Mouse (Mus musculus) monocyte, adult 5-6 weeks (primary cell): ENCODE data around the gene Gps2. TPM values are rescaled to one million over a fixed set of nuclear protein-coding genes. Genes with fewer than 3 reads are reported as not detected.
"Not testable (repeated sequence)": the region's sequence is repeated elsewhere in the genome, so short reads cannot be mapped to it uniquely, and the experiment has no call there.

Experiments
- ATAC-seq: fragments of 153-309, 156-312 bp; replicated peaks from 2 replicates; pipeline ENCODE4 v1.8.0; 2017; ENCODE audit warnings: mild to moderate bottlenecking; ENCODE audit not compliant: low TSS enrichment, insufficient number of reproducible peaks, severe bottlenecking, poor library complexity, low FRiP score
- total RNA-seq: library from RNA; stranded (forward); fragments of 200-1000, 200-491, 200-594 nt; gene quantifications from 3 replicates; pipeline ENCODE4 v1.2.3, GENCODE M21; 2017

Gene Gps2
- total RNA-seq, 1 experiment from 2014 or later = 110 TPM

DNA sequence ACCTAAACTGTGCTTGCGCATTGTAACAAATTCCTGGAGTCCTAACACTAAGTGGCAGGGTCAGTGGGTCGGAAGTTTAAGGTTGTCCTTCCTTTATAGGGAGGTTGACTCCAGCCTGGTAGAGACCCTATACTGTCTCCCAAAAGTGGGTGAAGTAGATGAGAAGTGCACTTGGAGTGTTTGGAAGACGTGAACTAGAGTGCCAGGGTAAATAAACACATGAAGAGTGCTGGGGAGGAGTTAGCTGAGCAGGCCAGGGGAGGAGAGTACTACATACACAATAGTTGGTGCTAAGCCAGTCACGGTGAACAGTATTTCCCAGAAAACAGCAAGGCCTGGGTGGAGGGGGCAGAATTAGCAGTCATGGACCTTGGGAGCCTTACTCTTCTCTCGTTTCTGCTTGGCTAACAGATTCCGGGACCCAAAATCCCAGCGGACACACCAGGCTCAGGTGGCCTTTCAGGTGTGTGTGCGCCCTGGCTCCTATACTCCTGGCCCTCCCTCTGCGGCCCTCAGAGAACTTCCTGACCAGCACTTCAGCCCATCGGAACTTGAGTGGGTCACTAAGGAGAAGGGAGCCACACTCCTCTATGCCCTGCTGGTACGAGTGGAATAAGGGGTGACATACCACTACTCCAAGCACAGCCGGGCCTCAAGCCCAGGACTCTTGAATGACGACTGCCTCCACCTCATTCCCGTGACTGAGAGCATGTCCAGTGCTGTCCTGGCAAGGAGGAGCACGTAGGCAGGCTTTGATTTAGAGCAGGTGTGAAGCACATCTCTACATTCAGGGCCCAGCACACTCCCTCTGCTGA is 765 bp upstream of the Gps2 start:
- ATAC-seq = no peak

DNA sequence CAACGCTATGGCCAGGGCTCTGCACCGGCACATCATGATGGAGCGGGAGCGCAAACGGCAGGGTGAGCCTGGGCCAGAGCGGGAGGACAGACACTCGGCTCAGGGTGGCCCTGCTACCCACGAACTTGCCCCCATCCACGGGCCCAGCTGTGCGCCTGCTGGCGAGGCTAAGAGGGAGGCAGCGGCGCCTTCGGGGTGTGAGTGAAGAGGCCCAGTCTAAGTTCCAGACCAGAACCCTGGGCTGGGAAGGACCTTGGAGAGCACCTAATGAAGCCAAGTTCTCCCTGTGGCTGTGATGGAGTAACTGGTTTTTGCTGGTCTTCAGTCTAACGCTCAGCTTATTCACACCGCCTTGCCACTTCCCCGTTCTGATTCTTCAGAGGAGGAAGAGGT is 680 bp downstream of the Gps2 start:
- no peak for ATAC-seq

DNA sequence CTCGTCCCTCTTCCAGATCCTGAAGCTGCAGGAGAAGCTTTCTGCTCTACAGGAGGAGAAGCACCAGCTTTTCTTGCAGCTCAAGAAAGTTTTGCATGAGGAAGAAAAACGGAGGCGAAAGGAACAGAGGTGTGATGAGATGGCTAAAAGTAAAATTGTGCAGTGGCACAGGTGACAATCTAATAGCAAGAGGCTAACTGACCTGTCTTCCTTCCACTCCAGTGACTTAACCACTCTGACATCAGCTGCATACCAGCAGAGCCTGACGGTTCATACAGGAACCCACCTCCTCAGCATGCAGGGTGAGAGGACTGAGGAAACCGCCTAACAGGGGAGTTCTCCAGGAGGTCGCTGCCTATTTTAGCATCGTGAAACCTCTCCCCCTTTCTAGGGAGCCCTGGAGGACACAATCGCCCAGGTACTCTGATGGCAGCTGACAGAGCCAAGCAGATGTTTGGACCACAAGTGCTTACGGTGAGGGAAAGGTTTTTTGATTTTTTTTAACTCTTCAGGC is 1.3 kb downstream of the Gps2 start:
- no peak for ATAC-seq

DNA sequence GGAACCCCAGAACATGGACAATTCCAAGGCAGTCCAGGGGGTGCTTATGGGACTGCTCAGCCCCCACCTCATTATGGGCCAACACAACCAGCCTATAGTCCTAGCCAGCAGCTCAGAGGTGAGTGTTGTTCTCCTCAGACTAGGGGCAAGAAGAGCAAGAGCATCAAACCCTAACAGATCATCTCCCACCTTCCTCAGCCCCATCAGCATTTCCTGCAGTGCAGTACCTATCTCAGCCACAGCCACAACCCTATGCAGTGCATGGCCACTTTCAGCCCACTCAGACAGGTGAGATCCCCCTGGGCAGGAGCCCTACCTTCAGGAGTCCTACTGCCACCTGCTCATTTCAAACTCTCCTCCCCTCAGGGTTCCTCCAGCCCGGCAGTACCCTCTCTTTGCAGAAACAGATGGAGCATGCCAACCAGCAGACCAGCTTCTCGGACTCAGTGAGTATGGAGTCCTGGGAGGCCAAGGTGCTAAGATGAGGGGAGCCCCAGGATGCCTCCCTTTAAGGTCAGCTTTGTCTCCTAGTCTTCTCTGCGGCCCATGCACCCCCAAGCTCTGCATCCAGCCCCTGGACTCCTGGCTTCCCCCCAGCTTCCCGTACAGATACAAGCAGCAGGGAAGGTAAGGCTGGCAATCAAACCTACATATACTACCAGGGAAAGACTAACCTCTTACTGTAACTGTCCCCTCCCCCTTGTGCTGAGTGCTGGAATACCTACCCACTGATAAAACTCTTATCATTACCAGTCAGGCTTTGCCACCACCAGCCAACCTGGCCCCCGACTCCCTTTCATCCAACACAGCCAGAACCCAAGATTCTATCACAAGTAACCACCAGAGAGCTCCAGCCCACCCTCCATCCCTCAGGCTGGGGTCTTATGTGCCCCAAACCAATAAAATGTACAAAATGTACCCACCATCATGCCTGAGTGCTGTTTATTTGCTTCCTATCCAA is 2.3 kb downstream of the Gps2 start:
- no peak for ATAC-seq

DNA sequence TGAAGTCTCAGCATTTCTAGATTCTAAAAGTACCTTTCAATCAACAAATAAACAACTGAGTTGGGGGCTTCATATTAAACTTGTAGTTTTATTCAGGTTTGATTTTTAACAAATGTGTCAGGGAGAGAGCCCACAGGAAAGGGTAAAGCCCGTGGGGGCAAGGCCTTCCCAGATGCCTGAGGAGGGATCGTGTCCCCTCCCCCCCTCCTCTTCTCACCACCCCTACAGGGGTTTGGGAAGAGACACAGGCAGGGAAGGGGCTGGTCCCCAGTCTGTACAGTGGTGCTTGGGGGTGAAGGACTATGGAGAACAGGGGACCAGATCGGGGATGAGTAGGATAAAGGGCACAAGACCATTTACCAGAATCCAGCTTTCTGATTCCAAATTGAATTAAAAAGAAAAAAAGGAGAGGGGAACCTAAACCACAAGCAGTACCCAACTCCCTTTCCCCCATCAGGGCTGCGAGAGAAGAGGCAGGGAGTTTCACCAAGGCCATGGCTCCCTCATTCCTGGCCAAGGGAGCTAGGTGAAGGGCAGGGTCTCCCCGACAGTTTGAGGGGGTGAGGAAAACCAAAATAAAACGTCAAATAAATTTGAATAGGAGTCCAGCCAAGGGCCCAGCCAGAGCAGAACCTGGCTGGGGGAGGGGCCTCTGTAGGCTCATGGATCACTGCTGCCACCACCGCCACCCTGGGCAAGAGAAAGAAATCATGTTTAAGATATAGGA is 3.1 kb downstream of the Gps2 start:
- ATAC-seq = not testable (repeated sequence)

DNA sequence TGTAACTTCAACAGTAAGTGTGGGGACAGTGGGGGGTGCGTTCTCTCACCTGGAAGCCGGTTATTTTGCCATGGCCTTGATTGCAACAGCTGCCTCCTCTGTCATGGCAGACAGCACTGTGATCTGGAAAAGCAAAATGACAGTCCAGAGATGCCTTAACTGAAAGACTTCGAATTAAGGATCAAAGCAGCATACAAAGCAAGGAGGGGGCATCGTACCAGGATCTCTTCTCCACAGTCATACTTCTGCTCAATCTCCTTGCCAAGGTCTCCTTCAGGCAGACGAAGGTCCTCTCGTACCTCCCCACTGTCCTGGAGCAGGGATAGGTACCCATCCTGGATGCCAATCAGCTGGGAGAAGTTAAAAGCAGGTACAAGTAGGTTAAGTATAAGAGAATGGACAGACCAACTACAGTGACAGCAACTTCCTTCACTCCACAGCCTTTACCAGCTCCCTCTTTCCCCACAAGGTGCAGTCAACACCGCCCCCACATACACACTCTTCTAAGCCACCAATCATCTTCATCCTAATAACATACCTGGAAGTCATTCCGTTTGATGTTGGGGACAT is 3.8 kb downstream of the Gps2 start:
- ATAC-seq = no peak

DNA sequence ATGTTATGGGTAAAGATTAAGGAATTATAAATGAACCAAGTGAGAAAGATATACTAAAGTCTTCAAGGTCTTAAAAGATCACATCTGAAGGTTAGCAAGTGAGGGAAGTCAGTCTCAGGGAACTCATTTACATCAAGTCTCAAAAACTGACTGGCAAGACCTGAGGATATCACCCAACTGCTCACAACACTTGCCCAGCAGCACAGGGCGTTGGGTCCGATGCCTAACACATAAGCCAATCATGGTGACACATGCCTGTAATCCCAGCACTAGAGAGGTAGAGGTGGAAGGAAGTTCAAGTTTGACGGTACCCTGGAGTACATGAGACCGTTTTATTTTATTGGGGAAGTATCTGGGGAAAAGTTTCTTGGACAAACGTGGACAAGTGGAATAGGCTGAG is 4.4 kb downstream of the Gps2 start:
- ATAC-seq = no peak

DNA sequence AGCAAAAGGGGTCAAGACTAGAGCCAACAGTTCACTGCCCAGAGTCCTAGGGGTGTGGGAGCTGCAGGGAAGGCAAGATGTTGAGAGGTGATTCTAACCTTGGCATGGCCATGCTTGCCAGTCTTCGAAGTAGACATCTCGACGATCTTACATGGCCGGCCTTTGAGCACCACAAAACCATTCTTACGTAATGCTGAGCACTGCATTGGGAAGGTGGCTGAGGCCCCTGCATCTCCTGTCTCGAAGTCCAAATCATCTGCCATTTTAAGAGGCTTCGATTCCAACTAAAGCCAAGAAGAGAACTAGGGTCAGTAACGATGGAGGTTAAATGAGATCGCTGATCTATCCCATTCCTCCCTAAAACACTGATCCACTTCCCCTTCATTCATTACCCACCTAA is 5.4 kb downstream of the Gps2 start:
- no peak for ATAC-seq

DNA sequence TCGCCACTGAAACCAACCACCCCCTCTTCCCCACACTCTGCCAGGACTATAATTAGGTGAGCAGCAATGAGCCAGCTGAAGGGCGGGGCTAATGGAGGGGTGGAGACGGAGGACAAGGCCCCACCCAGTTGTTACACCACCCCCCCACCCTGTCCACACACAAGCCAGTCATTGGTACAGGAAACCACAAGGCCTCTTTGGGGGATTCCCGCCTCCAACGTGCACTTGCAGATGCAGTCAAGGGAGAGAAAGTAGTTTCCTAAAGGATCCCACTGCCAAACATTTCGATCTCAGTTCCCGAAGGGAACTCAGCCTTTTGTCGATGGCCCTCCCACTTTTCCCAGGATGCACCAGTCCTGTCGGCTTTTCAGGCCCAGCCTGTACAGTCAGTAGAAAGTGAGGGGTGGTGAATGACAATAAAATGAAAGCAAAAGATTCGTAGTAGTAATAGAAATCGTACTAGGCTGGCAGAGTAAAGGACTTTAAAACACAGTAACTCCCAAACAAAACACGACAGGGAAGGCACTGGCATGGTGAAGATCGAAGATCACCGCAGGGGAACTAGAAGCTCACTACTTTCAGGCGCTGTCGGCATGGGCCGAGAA is 6.1 kb downstream of the Gps2 start:
- ATAC-seq = peak; percentile 37

DNA sequence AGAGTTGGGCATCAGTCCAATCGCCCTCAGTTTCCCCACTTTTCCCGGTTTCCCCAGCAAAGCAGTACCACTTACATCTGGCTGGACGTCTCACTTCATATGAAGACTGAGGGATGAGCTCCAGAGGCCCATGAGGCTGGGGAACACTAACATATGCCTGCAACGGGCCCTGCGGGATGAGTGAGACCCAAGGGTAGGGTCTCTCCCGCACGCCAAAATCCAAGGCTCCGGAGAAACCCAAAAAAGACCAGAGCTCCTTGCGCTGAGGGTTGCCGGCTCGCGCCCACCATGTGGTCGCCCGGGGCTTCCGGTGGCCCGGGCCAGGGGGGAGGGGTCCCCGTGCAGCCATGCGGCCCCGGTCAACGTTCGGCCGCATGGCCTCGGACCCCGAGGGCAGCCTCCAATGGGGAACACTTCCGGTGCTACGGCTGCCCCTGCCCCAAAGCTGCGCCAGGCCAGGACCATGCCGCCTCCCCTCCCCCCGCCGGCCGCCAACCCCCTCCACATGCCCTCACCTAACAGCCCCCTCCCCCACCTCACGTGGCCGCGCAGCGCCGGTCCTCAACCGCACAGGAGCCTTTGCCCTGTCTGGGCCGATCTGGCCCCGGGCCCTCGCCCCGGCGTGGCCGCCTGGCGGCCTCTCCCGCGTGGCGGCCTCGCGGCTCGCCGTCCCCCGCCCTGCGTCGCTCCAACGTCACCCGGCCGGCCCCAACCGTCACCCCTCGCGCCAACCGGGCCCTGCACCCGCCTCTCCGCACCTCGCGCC is 6.8 kb downstream of the Gps2 start:
- no peak for ATAC-seq

DNA sequence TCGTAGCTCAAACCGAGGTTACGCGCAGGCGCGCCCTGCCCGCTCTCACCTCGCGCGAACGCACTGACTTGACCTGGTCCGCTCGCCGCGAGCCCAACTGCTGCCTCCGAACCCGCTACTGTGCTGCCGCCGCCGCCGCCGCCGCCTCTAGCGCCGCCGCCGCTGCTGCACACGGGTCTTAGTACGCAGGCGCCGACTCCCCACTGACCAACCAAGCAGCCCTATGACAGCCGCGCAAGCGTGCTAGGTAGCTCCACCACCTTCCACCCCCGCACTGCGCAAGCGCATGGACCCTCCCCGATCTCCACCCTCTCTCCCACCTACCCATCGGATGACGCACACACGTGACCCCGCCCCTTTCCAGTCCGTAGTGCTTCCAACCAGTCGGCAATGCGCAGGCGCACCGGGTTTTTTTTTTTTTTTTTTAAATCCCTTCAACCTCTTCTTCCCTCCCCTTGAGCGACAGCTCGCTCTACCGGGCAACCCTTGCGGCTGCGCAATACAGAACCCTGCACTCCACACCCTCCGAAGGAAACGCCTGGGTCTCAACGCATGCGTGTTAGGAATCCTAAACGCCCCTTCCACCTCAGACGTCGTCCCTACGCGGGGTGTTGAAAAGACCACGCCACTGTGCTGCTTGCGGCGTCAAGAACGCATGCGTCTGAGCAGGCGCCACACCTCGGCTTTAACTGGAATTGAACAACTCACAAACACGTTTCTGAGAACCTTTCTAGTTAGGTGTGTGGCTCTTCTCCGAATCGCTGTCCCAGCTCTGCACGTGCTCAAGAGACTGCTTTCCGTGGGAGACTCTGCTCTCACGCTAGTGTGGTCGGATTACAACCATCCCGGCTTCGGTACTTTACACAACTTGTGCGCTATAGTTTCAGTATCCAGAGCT is 7.7 kb downstream of the Gps2 start, which contains the start of gene Eif5a:
Gene Eif5a, minus strand, starts transcription at position 845 of the 898 bp plus-strand sequence.
- peak; percentile 85 for ATAC-seq

DNA sequence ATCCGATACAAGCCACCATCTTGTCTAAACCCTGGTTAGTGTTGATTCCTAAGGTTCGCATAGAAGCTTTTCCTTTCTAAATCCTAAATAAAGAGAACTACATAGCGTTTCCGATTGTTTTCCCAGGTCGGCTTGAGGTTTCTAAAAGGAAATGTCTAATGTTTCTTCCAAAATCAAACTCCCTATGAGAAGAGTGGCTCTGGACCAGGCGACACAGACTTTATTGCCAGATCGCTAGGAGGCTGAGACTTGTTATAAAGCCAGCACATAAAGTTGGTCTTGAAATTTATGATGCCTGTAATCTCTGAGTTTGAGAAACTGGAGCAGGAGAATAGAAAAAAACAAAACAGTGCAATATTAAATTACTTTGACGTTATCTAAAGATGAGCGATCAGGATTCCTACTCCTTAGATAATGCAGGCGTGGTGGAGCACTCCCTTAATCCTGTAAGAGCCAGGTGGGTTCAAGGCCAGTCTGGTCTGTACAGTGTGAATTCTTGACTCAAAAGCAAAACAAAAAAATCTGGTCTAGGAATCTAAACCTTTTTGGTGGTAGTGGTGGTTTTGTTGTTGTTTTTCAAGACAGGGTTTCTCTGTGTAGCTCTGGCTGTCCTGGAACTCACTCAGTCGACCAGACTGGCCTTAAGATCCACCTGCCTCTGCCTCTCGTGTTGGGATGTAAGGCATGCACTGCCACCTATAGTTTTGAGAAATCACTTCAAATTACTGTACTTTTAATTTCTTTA is 8.5 kb downstream of the Gps2 start:
- no peak for ATAC-seq

DNA sequence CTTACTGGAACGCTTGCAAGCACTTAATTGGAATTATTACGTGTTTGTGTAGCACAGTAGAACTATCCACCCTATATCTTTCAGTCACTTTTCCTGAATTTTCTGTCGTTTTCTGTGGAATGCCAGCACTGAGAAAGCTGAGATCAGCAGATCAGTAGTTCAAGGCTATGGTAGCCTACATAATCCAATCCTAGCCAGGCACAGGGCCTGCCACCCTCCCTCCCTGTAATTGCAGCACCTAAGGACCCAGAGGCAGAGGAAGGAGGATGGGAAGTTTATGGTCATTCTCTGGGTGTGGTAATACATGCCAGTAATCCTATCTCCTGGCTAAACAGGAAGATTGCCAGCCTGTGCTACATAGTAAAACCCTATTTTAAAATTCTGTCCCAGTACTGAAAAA is 9.1 kb downstream of the Gps2 start:
- ATAC-seq = no peak

DNA sequence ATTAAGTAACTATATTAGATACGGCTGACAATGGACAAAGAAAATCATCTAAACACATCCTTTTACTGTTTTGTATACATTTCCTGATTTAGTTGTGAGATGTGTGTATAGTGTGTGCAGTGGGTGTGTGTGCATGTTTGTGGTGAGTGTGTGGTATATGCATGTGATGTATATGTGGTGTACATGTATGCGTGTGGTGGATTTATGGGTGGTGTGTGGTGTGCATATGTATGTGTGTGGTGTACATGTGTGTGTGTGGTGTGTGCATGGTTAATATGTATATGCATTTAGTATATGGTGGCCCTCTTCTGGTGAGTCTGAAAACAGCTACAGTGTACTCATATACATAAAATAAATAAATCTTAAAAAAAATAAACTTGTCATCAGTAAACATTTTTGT is 13.8 kb downstream of the Gps2 start:
- ATAC-seq = no peak

DNA sequence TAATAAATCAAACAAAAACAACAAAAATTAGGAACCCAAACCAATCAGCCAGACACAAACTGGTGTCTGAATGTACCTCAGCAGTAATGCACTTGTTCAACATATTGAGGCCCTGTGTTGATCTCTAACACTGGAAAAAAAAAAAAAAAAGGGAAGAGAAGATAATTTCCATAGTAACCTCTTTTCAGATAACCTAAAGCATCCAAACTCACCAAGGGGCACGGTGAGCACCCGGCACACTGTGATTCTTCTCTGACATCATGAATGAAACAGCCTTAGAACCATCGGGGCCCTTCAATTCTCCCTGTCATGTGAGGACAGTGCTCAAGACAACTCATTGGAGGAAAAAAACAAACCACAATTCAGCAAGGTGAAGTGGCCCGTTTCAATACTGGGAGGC is 16.0 kb downstream of the Gps2 start:
- ATAC-seq = no peak

DNA sequence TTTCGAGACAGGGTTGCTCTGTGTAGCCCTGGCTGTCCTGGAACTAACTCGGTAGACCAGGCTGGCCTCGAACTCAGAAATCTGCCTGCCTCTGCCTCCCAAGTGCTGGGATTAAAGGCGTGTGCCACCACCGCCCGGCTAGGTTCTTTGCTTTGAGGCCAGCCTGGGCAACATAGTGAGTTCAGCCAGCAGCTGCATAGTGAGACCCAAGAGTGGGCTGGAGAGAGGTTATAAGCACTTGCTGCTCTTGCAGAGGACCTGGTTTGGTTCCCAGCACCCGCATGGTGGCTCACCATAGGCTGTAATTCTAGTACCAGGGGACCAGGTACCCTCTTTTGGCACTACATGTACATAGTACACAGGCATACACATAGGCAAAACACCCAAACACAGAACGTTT is 16.5 kb downstream of the Gps2 start:
- ATAC-seq = not testable (repeated sequence)
